19 mouse cellular contexts compared by ENCODE assay signal in genomic region chr10:32869541-32869940, GRCm38 (mm10). TPM values are rescaled to one million over a fixed set of nuclear protein-coding genes. Genes with fewer than 3 reads are reported as not detected.
A peak's percentile ranks its signal among the peaks of the same experiment; 100 is the strongest.
DNase-seq lines count a peak whose midpoint lies in the region; ATAC-seq lines count a peak whose summit lies in the region.
"Had no signal": no experiment of that assay in that cellular context is flagged by ENCODE, and none has a peak within 500 bp of the region (broad histone marks: within the 10 kb centered on the region; RNA-seq: fewer than 3 reads in every experiment).

No protein-coding gene starts in this region.

- DNase-seq in forebrain, embryonic 10.5 days (ENCODE audit: extremely low spot score, low spot score), result no peak
- DNase-seq in layer of hippocampus, adult 8-10 months (ENCODE audit: low spot score in 2 of 2), result peak; percentile 15 to 32
- DNase-seq in layer of hippocampus, postnatal 10 days (ENCODE audit: low spot score in 2 of 2), result no peak
- peak; percentile 20 to 29 for DNase-seq in right cerebral cortex, adult 2 months (ENCODE audit: low spot score in 2 of 2)
- DNase-seq in right cerebral cortex, postnatal 4 days, result no peak
- DNase-seq in telencephalon, adult 2 months (ENCODE audit: low read depth, low spot score), result peak; percentile 87
- DNase-seq in kidney, postnatal 14 days, result no peak
- DNase-seq: cerebellum, adult 11 months; kidney, adult 9 months; lung, adult 2 months; lung, postnatal 4 days; thymus, postnatal 36 days had no signal

- H3K9me3 ChIP-seq in forebrain, embryonic 12.5 days, result no peaks in the 10 kb centered on the region
- no peaks in the 10 kb centered on the region for H3K9me3 ChIP-seq in forebrain, embryonic 10.5 days
- H3K9me3 ChIP-seq: embryonic facial prominence, embryonic 12.5 days; heart, embryonic 13.5 days; midbrain, embryonic 12.5 days had no signal

- no peak overlapping the region for H3K4me3 ChIP-seq in forebrain, embryonic 12.5 days (replicated peaks)
- no peak overlapping the region for H3K4me3 ChIP-seq in forebrain, embryonic 10.5 days
- H3K4me3 ChIP-seq: embryonic facial prominence, embryonic 12.5 days; heart, embryonic 13.5 days; midbrain, embryonic 12.5 days had no signal

- 27% methylated on average over 1 of the region's 1 CpGs for WGBS in forebrain, embryonic 12.5 days
- 64% methylated on average over 1 of the region's 1 CpGs for WGBS in forebrain, embryonic 10.5 days

- H3K4me2 ChIP-seq in forebrain, embryonic 12.5 days, result no peak overlapping the region
- H3K4me2 ChIP-seq: embryonic facial prominence, embryonic 12.5 days; heart, embryonic 13.5 days; midbrain, embryonic 12.5 days had no signal

- no peaks in the 10 kb centered on the region for H3K27me3 ChIP-seq in forebrain, embryonic 12.5 days
- no peaks in the 10 kb centered on the region for H3K27me3 ChIP-seq in forebrain, embryonic 10.5 days (ENCODE audit: poor library complexity, severe bottlenecking)
- H3K27me3 ChIP-seq: embryonic facial prominence, embryonic 12.5 days; heart, embryonic 13.5 days; midbrain, embryonic 12.5 days; Patski had no signal

- H3K36me3 ChIP-seq in forebrain, embryonic 12.5 days (replicated peaks), result no peaks in the 10 kb centered on the region
- no peaks in the 10 kb centered on the region for H3K36me3 ChIP-seq in forebrain, embryonic 10.5 days (replicated peaks)
- H3K36me3 ChIP-seq: embryonic facial prominence, embryonic 12.5 days; heart, embryonic 13.5 days; midbrain, embryonic 12.5 days had no signal

- peak; percentile 37; the same call in 1 of the 2 replicates for ATAC-seq in forebrain, embryonic 12.5 days (ENCODE audit: low FRiP score)
- ATAC-seq: inflammation-experienced regulatory T-cells, adult 6 months; Patski had no signal

- no peak overlapping the region for H3K9ac ChIP-seq in forebrain, embryonic 12.5 days
- H3K9ac ChIP-seq: embryonic facial prominence, embryonic 12.5 days; heart, embryonic 13.5 days; midbrain, embryonic 12.5 days had no signal

- no peaks in the 10 kb centered on the region; the same call in 1 of the 2 replicates for H3K4me1 ChIP-seq in forebrain, embryonic 12.5 days
- 0 out of 2 replicates have a peak, but pooled peaks cover 3% of the 10 kb centered on the region for H3K4me1 ChIP-seq in forebrain, embryonic 10.5 days
- H3K4me1 ChIP-seq: embryonic facial prominence, embryonic 12.5 days; heart, embryonic 13.5 days; midbrain, embryonic 12.5 days had no signal

- no peak overlapping the region for H3K27ac ChIP-seq in forebrain, embryonic 12.5 days
- no peak overlapping the region for H3K27ac ChIP-seq in forebrain, embryonic 10.5 days
- H3K27ac ChIP-seq: embryonic facial prominence, embryonic 12.5 days; heart, embryonic 13.5 days; midbrain, embryonic 12.5 days had no signal

RNA-seq across cellular contexts. Expression of gene Nkain2, which starts 20.7 kb away (rescaled TPM):
- polyA plus RNA-seq in forebrain, embryonic 12.5 days (2016; fragmentation: Nextera tagmentation; extraction: Ambion mirVana), result 4.9 and 6.0 TPM in 2 replicates
- 0.45 and 1.2 TPM in 2 replicates for polyA plus RNA-seq in forebrain, embryonic 10.5 days (2016; fragmentation: Nextera tagmentation; extraction: Ambion mirVana)
- total RNA-seq in layer of hippocampus, adult 8-10 months (2022), result 10 to 100 TPM; 23.8 to 32.9 (median 25.6) TPM
- 10 to 100 TPM; 30.7 TPM for total RNA-seq in layer of hippocampus, postnatal 10 days (2021)
- total RNA-seq: hematopoietic stem cell, adult 5-6 weeks had no signal
- polyA plus RNA-seq: inflammation-experienced regulatory T-cells, adult 6 months had no signal

Comparison
In these comparisons a context has a peak if more than half of its experiments do, and no peak if none do; other contexts are left out.
1. DNase-seq: peak in layer of hippocampus, adult 8-10 months (2 of 2), right cerebral cortex, adult 2 months (2 of 2) and telencephalon, adult 2 months (single experiment); none in forebrain, embryonic 10.5 days (single experiment), layer of hippocampus, postnatal 10 days (0 of 2), right cerebral cortex, postnatal 4 days (single experiment) and kidney, postnatal 14 days (single experiment).